Mouse (Mus musculus): ENCODE data around the gene Iqcn. TPM values are rescaled to one million over a fixed set of nuclear protein-coding genes. Genes with fewer than 3 reads are reported as not detected.
A peak's percentile ranks its signal among the peaks of the same experiment; 100 is the strongest.

The Iqcn gene
- polyA plus RNA-seq, 1 experiment from 2014 or later = not detected

- DNase-seq (ENCODE audit: low spot score) = no peak
- WGBS = 66% methylated on average over 3 of the region's 3 CpGs
- no peak for ATAC-seq (ENCODE audit: insufficient read depth, low FRiP score, low TSS enrichment)
- Histone ChIP-seq H3K4me2 (ENCODE audit: low read depth) (no peak overlapping the region), H3K9me3 (ENCODE audit: control insufficient read depth, low read length) (no peaks in the 10 kb centered on the region), H3K4me1 (ENCODE audit: control insufficient read depth, insufficient read depth, low read length) (peaks cover 4% of the 10 kb centered on the region), H3K36me3 (ENCODE audit: control insufficient read depth, insufficient read depth, low read length) (peaks cover 8% of the 10 kb centered on the region), H3K9ac (ENCODE audit: low read length) (peak overlapping the region; percentile 8; the same call in 1 of the 2 replicates), H3K27ac (ENCODE audit: low read depth, low read length) (no peak overlapping the region), H3K4me3 (ENCODE audit: low read depth, low read length) (no peak overlapping the region), H3K27me3 (ENCODE audit: control insufficient read depth, insufficient read depth, low read length) (no peaks in the 10 kb centered on the region)
These were observed 20.6 kb upstream of the Iqcn start for GRCm38 (mm10) chr8:70682692-70683091.

DNA sequence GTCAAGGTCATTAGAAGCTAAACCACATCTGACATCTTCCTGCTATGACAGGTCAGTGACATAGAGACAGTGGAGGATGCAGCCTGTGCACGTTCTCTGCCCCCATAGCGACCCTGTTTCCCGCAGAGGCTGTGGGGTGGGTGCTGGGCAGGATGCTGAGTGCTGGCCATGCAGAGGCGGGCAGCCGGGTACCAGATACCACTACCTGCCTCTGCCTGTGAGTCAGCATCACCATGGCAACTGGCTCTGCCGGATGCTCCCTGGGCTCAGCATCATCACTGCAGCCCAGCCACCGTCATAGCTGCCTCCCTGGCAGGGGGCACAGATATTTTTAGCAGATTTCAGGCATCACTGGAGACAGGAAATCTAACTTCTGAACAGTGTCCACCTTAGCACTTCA is 19.0 kb upstream of the Iqcn start:
- H3K9ac ChIP-seq (ENCODE audit: low read length) = no peak overlapping the region
- 50% methylated on average over 7 of the region's 7 CpGs for WGBS
- no peaks in the 10 kb centered on the region for H3K27me3 ChIP-seq (ENCODE audit: control insufficient read depth, insufficient read depth, low read length)
- DNase-seq (ENCODE audit: low spot score) (no peak), ATAC-seq (ENCODE audit: insufficient read depth, low FRiP score, low TSS enrichment) (no peak)
- H3K4me3 ChIP-seq (ENCODE audit: low read depth, low read length) = no peak overlapping the region
- no peaks in the 10 kb centered on the region for H3K36me3 ChIP-seq (ENCODE audit: control insufficient read depth, insufficient read depth, low read length)
- H3K9me3 ChIP-seq (ENCODE audit: control insufficient read depth, low read length) = no peaks in the 10 kb centered on the region
- no peak overlapping the region for H3K4me2 ChIP-seq (ENCODE audit: low read depth)
- H3K27ac ChIP-seq (ENCODE audit: low read depth, low read length) = no peak overlapping the region
- H3K4me1 ChIP-seq (ENCODE audit: control insufficient read depth, insufficient read depth, low read length) = peaks cover 4% of the 10 kb centered on the region

DNA sequence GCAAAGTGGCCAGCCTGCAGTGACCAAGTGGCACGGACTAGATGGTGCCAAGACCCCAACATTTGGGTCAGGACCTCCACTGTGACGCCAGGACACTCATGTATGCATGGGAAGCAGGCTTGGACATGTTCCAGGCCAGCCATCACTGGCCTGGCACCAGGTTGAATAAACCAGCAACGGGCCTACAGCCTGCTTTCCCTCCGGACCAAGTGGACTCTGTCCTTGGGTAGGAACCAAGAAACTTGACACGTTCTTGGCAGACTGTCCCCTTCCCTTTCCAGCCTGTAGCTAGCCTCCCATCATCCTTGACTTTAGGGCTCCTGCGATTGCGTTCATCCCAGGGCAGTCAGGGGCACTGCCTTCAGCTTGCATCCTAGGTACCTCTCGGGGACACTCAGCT is 15.7 kb upstream of the Iqcn start:
- Histone ChIP-seq H3K27me3 (ENCODE audit: control insufficient read depth, insufficient read depth, low read length) (no peaks in the 10 kb centered on the region), H3K4me3 (ENCODE audit: low read depth, low read length) (no peak overlapping the region)
- WGBS = 86% methylated on average over 8 of the region's 8 CpGs

DNA sequence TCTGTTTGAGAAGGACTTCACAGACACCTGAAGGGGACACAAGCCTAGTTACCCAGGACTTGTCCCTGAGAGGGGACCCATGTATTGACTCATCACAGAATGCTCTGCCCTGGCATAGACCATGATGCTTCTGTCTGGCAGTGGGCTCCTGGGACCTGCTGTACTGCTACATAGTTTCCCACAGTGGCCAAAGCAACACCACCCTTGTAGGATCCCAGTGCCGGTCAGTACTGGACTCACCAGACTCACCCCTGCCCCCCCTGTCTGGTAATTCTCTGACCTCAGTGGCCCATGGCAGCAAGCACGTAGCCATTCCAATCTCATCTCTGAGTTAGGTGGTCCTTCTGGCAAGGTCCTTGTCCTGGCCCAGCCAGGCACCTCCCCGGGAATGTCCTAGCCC is 15.1 kb upstream of the Iqcn start:
- Histone ChIP-seq H3K27ac (ENCODE audit: low read depth, low read length) (no peak overlapping the region), H3K27me3 (ENCODE audit: control insufficient read depth, insufficient read depth, low read length) (no peaks in the 10 kb centered on the region), H3K36me3 (ENCODE audit: control insufficient read depth, insufficient read depth, low read length) (no peaks in the 10 kb centered on the region), H3K9ac (ENCODE audit: low read length) (no peak overlapping the region), H3K9me3 (ENCODE audit: control insufficient read depth, low read length) (no peaks in the 10 kb centered on the region), H3K4me3 (ENCODE audit: low read depth, low read length) (no peak overlapping the region), H3K4me1 (ENCODE audit: control insufficient read depth, insufficient read depth, low read length) (peaks cover 11% of the 10 kb centered on the region), H3K4me2 (ENCODE audit: low read depth) (no peak overlapping the region)
- WGBS = 90% methylated on average over 3 of the region's 3 CpGs
- DNase-seq (ENCODE audit: low spot score) (no peak), ATAC-seq (ENCODE audit: insufficient read depth, low FRiP score, low TSS enrichment) (no peak)

More for the DNA sequence above, 15.7 kb upstream of the Iqcn start:
- DNase-seq (ENCODE audit: low spot score) (no peak), ATAC-seq (ENCODE audit: insufficient read depth, low FRiP score, low TSS enrichment) (no peak)
- H3K27ac ChIP-seq (ENCODE audit: low read depth, low read length) = no peak overlapping the region
- no peaks in the 10 kb centered on the region for H3K36me3 ChIP-seq (ENCODE audit: control insufficient read depth, insufficient read depth, low read length)
- H3K4me2 ChIP-seq (ENCODE audit: low read depth) = no peak overlapping the region
- no peak overlapping the region for H3K9ac ChIP-seq (ENCODE audit: low read length)
- H3K9me3 ChIP-seq (ENCODE audit: control insufficient read depth, low read length) = no peaks in the 10 kb centered on the region
- H3K4me1 ChIP-seq (ENCODE audit: control insufficient read depth, insufficient read depth, low read length) = peaks cover 11% of the 10 kb centered on the region

DNA sequence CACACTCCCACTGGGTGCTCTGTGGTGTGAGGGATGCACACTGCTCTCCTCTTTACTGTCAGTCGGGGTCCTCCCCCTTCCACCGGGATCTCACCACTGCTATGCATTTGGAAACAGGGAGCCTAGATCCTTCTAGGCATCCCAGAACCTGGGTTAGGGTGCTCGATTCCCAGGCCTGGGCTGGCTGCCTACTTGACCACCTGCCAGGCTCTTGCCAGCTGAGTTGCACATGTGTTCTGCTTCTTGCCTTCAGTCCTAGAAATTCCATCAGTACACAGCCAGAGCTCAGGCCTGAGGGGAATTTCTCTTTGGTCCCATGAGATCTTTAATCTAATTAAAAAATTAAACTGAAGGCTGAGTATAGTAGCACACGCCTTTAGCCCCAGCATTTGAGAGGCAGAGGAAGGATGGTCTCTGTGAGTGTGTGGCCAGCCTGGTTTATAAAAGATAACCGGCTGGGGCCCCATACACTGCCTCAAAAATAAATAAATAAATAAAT is 13.3 kb upstream of the Iqcn start:
- H3K9ac ChIP-seq (ENCODE audit: low read length) = no peak overlapping the region
- H3K4me2 ChIP-seq (ENCODE audit: low read depth) = no peak overlapping the region
- no peak overlapping the region for H3K27ac ChIP-seq (ENCODE audit: low read depth, low read length)
- no peaks in the 10 kb centered on the region for H3K36me3 ChIP-seq (ENCODE audit: control insufficient read depth, insufficient read depth, low read length)
- ATAC-seq (ENCODE audit: insufficient read depth, low FRiP score, low TSS enrichment) = no peak
- no peaks in the 10 kb centered on the region for H3K27me3 ChIP-seq (ENCODE audit: control insufficient read depth, insufficient read depth, low read length)
- WGBS = 82% methylated on average over 5 of the region's 5 CpGs
- no peaks in the 10 kb centered on the region for H3K9me3 ChIP-seq (ENCODE audit: control insufficient read depth, low read length)
- no peak overlapping the region for H3K4me3 ChIP-seq (ENCODE audit: low read depth, low read length)
- H3K4me1 ChIP-seq (ENCODE audit: control insufficient read depth, insufficient read depth, low read length) = peaks cover 13% of the 10 kb centered on the region
- DNase-seq (ENCODE audit: low spot score) = no peak

DNA sequence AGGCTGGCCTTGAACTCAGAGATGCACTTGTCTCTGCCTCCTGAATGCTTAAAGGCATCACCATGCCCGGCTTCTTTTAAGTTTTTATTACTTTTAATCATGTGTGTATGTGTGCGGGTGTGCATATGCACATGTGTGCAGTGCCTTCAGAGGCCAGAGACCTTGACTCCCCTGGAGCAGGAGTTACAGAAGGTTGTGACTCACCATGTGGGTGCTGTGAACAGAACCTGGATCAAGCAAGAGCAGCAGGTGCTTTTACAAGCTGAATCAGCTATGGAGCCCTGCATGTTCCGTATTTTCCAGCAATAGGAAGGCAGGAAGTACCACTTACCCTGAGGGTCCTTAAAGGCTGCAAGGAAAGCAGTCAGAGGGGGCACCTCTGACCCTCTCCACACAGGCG is 12.0 kb upstream of the Iqcn start:
- H3K9ac ChIP-seq (ENCODE audit: low read length) = peak overlapping the region; percentile 83
- no peak for DNase-seq (ENCODE audit: low spot score)
- peaks cover 25% of the 10 kb centered on the region for H3K4me1 ChIP-seq (ENCODE audit: control insufficient read depth, insufficient read depth, low read length)
- H3K4me3 ChIP-seq (ENCODE audit: low read depth, low read length) = peak overlapping the region; percentile 12; the same call in 1 of the 2 replicates
- H3K4me2 ChIP-seq (ENCODE audit: low read depth) = peak overlapping the region; percentile 42
- WGBS = 53% methylated on average over 4 of the region's 4 CpGs
- no peaks in the 10 kb centered on the region for H3K36me3 ChIP-seq (ENCODE audit: control insufficient read depth, insufficient read depth, low read length)
- H3K27ac ChIP-seq (ENCODE audit: low read depth, low read length) = peak overlapping the region; percentile 93
- H3K27me3 ChIP-seq (ENCODE audit: control insufficient read depth, insufficient read depth, low read length) = no peaks in the 10 kb centered on the region
- ATAC-seq (ENCODE audit: insufficient read depth, low FRiP score, low TSS enrichment) = no peak
- H3K9me3 ChIP-seq (ENCODE audit: control insufficient read depth, low read length) = no peaks in the 10 kb centered on the region

DNA sequence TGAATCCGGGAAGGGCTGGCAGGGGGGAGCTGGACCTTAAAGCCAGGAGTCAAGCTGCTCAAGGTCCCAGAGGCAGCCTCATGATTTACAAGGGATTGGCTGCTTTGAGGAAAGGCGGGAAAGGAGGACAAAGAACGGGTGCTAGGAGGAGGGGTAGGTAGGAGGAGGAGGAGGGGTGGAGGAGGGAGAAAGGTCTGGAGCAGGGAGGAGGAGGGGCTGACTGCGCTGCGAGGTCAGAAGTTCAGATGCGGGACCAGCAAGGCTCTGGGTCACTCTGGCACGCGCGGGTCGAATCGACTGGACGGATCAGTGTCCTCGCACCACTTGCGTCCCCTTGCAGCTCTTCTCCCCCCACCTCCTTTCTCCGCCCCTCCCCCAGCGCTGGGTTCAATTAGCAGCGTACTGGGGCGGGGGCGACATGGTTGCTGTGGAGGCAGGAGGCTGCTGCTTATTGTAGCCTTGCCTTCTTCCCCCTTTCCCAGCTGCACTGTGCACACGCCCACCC is 11.5 kb upstream of the Iqcn start:
- WGBS = 2% methylated on average over 19 of the region's 20 CpGs
- DNase-seq (ENCODE audit: low spot score) = peak; percentile 88
- Histone ChIP-seq H3K4me2 (ENCODE audit: low read depth) (peak overlapping the region; percentile 42), H3K9ac (ENCODE audit: low read length) (peak overlapping the region; percentile 83), H3K27ac (ENCODE audit: low read depth, low read length) (peak overlapping the region; percentile 93), H3K36me3 (ENCODE audit: control insufficient read depth, insufficient read depth, low read length) (no peaks in the 10 kb centered on the region), H3K4me3 (ENCODE audit: low read depth, low read length) (peak overlapping the region; percentile 12; the same call in 1 of the 2 replicates), H3K27me3 (ENCODE audit: control insufficient read depth, insufficient read depth, low read length) (no peaks in the 10 kb centered on the region), H3K4me1 (ENCODE audit: control insufficient read depth, insufficient read depth, low read length) (peaks cover 29% of the 10 kb centered on the region), H3K9me3 (ENCODE audit: control insufficient read depth, low read length) (no peaks in the 10 kb centered on the region)
- ATAC-seq (ENCODE audit: insufficient read depth, low FRiP score, low TSS enrichment) = peak; percentile 81

- H3K36me3 ChIP-seq (ENCODE audit: control insufficient read depth, insufficient read depth, low read length) = no peaks in the 10 kb centered on the region
- no peaks in the 10 kb centered on the region for H3K27me3 ChIP-seq (ENCODE audit: control insufficient read depth, insufficient read depth, low read length)
- ATAC-seq (ENCODE audit: insufficient read depth, low FRiP score, low TSS enrichment) (no peak), DNase-seq (ENCODE audit: low spot score) (no peak)
- H3K4me2 ChIP-seq (ENCODE audit: low read depth) = no peak overlapping the region
- H3K4me3 ChIP-seq (ENCODE audit: low read depth, low read length) = no peak overlapping the region
- no peak overlapping the region for H3K27ac ChIP-seq (ENCODE audit: low read depth, low read length)
- H3K9me3 ChIP-seq (ENCODE audit: control insufficient read depth, low read length) = no peaks in the 10 kb centered on the region
- peaks cover 40% of the 10 kb centered on the region for H3K4me1 ChIP-seq (ENCODE audit: control insufficient read depth, insufficient read depth, low read length)
- H3K9ac ChIP-seq (ENCODE audit: low read length) = no peak overlapping the region
- WGBS = 74% methylated on average over 5 of the region's 5 CpGs
These were observed 9.6 kb upstream of the Iqcn start for GRCm38 (mm10) chr8:70693636-70694035.

DNA sequence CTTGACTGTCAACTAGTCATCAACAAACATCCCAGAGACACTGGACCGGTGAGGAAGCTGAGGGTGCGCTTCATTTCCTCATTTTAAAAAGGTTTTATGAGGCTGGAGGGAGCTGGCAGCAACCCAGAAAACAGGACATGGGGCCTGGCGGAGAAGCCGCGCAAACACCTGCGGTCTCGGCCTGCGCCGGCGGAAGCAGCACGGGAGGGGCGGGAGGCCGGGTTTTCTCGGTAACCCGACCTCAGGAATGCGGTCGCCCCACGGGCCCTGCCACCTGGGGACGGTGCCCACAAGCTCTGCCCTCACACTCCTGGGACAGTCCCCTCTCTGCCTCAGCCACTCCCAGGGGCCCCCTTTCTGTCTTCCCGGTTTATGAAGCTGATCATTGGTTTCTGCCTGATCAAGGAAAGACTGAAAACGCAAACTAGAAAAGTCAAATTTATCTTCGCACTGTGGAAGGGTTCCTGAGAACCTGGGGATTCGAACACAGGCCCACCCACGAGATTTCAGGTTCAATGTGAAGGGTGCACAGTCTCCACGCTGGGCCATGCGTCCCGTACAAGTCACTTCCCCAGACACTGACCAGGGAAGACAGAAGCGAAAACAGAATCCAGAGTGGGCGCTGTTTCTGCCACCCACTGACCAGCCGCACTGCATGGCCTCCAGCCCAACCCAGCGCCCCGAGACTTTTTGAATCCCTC is 7.8 kb upstream of the Iqcn start:
- Histone ChIP-seq H3K9ac (ENCODE audit: low read length) (peak overlapping the region; percentile 37; the same call in 1 of the 2 replicates), H3K27me3 (ENCODE audit: control insufficient read depth, insufficient read depth, low read length) (no peaks in the 10 kb centered on the region), H3K4me2 (ENCODE audit: low read depth) (no peak overlapping the region), H3K9me3 (ENCODE audit: control insufficient read depth, low read length) (no peaks in the 10 kb centered on the region), H3K36me3 (ENCODE audit: control insufficient read depth, insufficient read depth, low read length) (no peaks in the 10 kb centered on the region), H3K27ac (ENCODE audit: low read depth, low read length) (peak overlapping the region; percentile 46; the same call in 1 of the 2 replicates), H3K4me3 (ENCODE audit: low read depth, low read length) (no peak overlapping the region), H3K4me1 (ENCODE audit: control insufficient read depth, insufficient read depth, low read length) (peaks cover 40% of the 10 kb centered on the region)
- WGBS = 27% methylated on average over 30 of the region's 32 CpGs
- DNase-seq (ENCODE audit: low spot score) (no peak), ATAC-seq (ENCODE audit: insufficient read depth, low FRiP score, low TSS enrichment) (no peak)
